ENCODE assay signal across 24 mouse cellular contexts in the genomic region with DNA sequence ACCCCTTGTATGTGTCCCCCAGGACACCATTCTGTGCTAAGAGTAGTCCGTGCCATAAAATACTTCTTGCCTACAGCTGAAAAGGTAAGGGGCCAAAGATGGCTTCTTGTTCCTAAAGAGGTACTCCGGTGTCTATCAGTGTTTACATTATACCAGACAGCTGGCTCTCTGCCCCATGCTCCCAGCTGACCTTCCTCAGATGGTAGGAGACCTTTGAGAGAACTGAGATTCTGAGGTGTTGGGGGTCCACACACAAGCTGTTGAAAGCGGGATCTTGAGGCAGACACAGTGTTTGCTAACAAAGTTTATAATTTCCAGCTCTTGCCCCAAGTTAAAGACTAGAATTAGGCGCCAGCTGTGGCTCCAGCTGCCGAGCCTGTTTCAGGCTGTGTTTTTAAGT. TPM values are rescaled to one million over a fixed set of nuclear protein-coding genes. Genes with fewer than 3 reads are reported as not detected.
DNase-seq lines count a peak whose midpoint lies in the region; ATAC-seq and TF ChIP-seq lines count a peak whose summit lies in the region.
"Had no signal": no experiment of that assay in that cellular context is flagged by ENCODE, and none has a peak within 500 bp of the region (broad histone marks: within the 10 kb centered on the region; RNA-seq: fewer than 3 reads in every experiment).

No protein-coding gene starts in this region.

- intact Hi-C loops in heart, postnatal 36 days (cut with DNase I) = no loop called here
- intact Hi-C loops in heart, postnatal 25 days (cut with DNase I) = no loop called here

- TF ChIP-seq CTCF in lung, embryonic 14.5 days (IDR thresholded peaks at IDR 0.05; ENCODE audit: low read depth) = no peak
- no peak for TF ChIP-seq CTCF in lung, postnatal 0 days (IDR thresholded peaks at IDR 0.05)

- WGBS in heart, embryonic 10.5 days = 45% methylated on average over 5 of the region's 5 CpGs
- 40% methylated on average over 5 of the region's 5 CpGs for WGBS in heart, embryonic 14.5 days
- WGBS in lung, embryonic 14.5 days = 12% methylated on average over 5 of the region's 5 CpGs
- 18% methylated on average over 5 of the region's 5 CpGs for WGBS in lung, postnatal 0 days

- H3K9ac ChIP-seq in heart, embryonic 14.5 days (ENCODE audit: low read length) = peak overlapping the region; percentile 8; the same call in 1 of the 2 replicates
- H3K9ac ChIP-seq in lung, embryonic 14.5 days = no peak overlapping the region
- H3K9ac ChIP-seq in lung, postnatal 0 days (replicated peaks; ENCODE audit: low read depth) = no peak overlapping the region
- H3K9ac ChIP-seq: embryonic facial prominence, embryonic 13.5 days; forebrain, embryonic 13.5 days; forebrain, postnatal 0 days; hindbrain, embryonic 15.5 days; kidney, embryonic 15.5 days had no signal

- H3K4me1 ChIP-seq in heart, embryonic 10.5 days = peaks cover 69% of the 10 kb centered on the region
- H3K4me1 ChIP-seq in heart, embryonic 14.5 days (ENCODE audit: control insufficient read depth in 2 of 2, insufficient read depth in 2 of 2, low read length in 2 of 2) = peaks cover 31 to 68% of the 10 kb centered on the region in 2 experiments
- peaks cover 6% of the 10 kb centered on the region; the same call in 1 of the 2 replicates for H3K4me1 ChIP-seq in lung, embryonic 14.5 days (ENCODE audit: insufficient read depth)
- peaks cover 4% of the 10 kb centered on the region; the same call in 1 of the 2 replicates for H3K4me1 ChIP-seq in lung, postnatal 0 days (ENCODE audit: insufficient read depth, low read depth, low read length)
- H3K4me1 ChIP-seq: forebrain, embryonic 13.5 days; hindbrain, embryonic 15.5 days had no signal

- peak overlapping the region; percentile 83 for H3K27ac ChIP-seq in heart, embryonic 10.5 days
- peak overlapping the region; percentile 51 to 94 for H3K27ac ChIP-seq in heart, embryonic 14.5 days (replicated peaks in 1 of 2; ENCODE audit: control insufficient read depth in 1 of 2, insufficient read depth in 1 of 2, low read depth in 2 of 2, low read length in 2 of 2)
- H3K27ac ChIP-seq in lung, embryonic 14.5 days (ENCODE audit: low read depth) = no peak overlapping the region
- no peak overlapping the region for H3K27ac ChIP-seq in lung, postnatal 0 days (ENCODE audit: low read length)
- H3K27ac ChIP-seq: embryonic facial prominence, embryonic 13.5 days; forebrain, embryonic 13.5 days; hindbrain, embryonic 15.5 days; kidney, embryonic 15.5 days had no signal

- no peak for ATAC-seq in heart, embryonic 14.5 days (ENCODE audit: insufficient number of reproducible peaks, insufficient read depth, low FRiP score, low read depth)
- ATAC-seq in lung, embryonic 14.5 days (ENCODE audit: insufficient read depth) = no peak
- no peak for ATAC-seq in lung, postnatal 0 days
- ATAC-seq: CD4-positive, CD25-positive, alpha-beta regulatory T cell, adult 4 months; forebrain, embryonic 13.5 days; forebrain, postnatal 0 days; intestine, embryonic 16.5 days had no signal

- TF ChIP-seq EP300 in lung, postnatal 0 days (IDR thresholded peaks at IDR 0.05) = no peak

- H3K9me3 ChIP-seq in heart, embryonic 10.5 days = no peaks in the 10 kb centered on the region
- no peaks in the 10 kb centered on the region for H3K9me3 ChIP-seq in heart, embryonic 14.5 days (ENCODE audit: control insufficient read depth, low read length)
- no peaks in the 10 kb centered on the region for H3K9me3 ChIP-seq in lung, embryonic 14.5 days (ENCODE audit: low read depth, low read length)
- no peaks in the 10 kb centered on the region for H3K9me3 ChIP-seq in lung, postnatal 0 days (ENCODE audit: low read length)
- H3K9me3 ChIP-seq: embryonic facial prominence, embryonic 13.5 days; forebrain, embryonic 13.5 days; hindbrain, embryonic 15.5 days; kidney, embryonic 15.5 days had no signal

- peak; percentile 33 for DNase-seq in embryo, embryonic 10 days (ENCODE audit: low spot score)
- DNase-seq in embryo, embryonic 10.5 days (ENCODE audit: low spot score) = no peak
- DNase-seq in heart, embryonic 10.5 days (ENCODE audit: low spot score) = no peak
- no peak for DNase-seq in heart, postnatal 36 days
- DNase-seq in heart, postnatal 25 days (ENCODE audit: low spot score) = no peak
- peak; percentile 33 for DNase-seq in lung, embryonic 14.5 days
- no peak for DNase-seq in lung, postnatal 0 days (ENCODE audit: low spot score)
- DNase-seq: adrenal gland, postnatal 14 days; B cell, adult 2 months; cerebellum, adult 11-12 months; cerebellum, adult 9-10 months; cerebellum, postnatal 25 days; forebrain, postnatal 0 days; gastrocnemius, postnatal 14 days; kidney, adult 2 months had no signal

- no peak overlapping the region; the same call in 1 of the 2 replicates for H3K4me3 ChIP-seq in heart, embryonic 10.5 days
- H3K4me3 ChIP-seq in heart, embryonic 14.5 days (ENCODE audit: control insufficient read depth in 1 of 2, insufficient read depth in 1 of 2, low read depth in 1 of 2, low read length in 2 of 2) = no peak overlapping the region
- H3K4me3 ChIP-seq in lung, embryonic 14.5 days (ENCODE audit: low read depth, low read length) = no peak overlapping the region
- no peak overlapping the region for H3K4me3 ChIP-seq in lung, postnatal 0 days (ENCODE audit: low read depth, low read length)
- H3K4me3 ChIP-seq: embryonic facial prominence, embryonic 13.5 days; forebrain, embryonic 13.5 days; hindbrain, embryonic 15.5 days; kidney, embryonic 15.5 days had no signal

- H3K27me3 ChIP-seq in heart, embryonic 10.5 days (ENCODE audit: insufficient read depth, poor library complexity, severe bottlenecking) = no peaks in the 10 kb centered on the region
- no peaks in the 10 kb centered on the region for H3K27me3 ChIP-seq in heart, embryonic 14.5 days (ENCODE audit: control insufficient read depth, insufficient read depth, low read length)
- no peaks in the 10 kb centered on the region for H3K27me3 ChIP-seq in lung, embryonic 14.5 days (ENCODE audit: insufficient read depth, low read length)
- H3K27me3 ChIP-seq in lung, postnatal 0 days (replicated peaks; ENCODE audit: insufficient read depth, low read length) = no peaks in the 10 kb centered on the region
- H3K27me3 ChIP-seq: embryonic facial prominence, embryonic 13.5 days; forebrain, embryonic 13.5 days; hindbrain, embryonic 15.5 days; kidney, embryonic 15.5 days had no signal

- no peaks in the 10 kb centered on the region for H3K36me3 ChIP-seq in heart, embryonic 10.5 days
- H3K36me3 ChIP-seq in heart, embryonic 14.5 days (ENCODE audit: control insufficient read depth, insufficient read depth, low read length) = no peaks in the 10 kb centered on the region
- no peaks in the 10 kb centered on the region for H3K36me3 ChIP-seq in lung, embryonic 14.5 days (ENCODE audit: insufficient read depth)
- no peaks in the 10 kb centered on the region for H3K36me3 ChIP-seq in lung, postnatal 0 days (ENCODE audit: insufficient read depth, low read length)
- H3K36me3 ChIP-seq: embryonic facial prominence, embryonic 13.5 days; hindbrain, embryonic 15.5 days; kidney, embryonic 15.5 days had no signal

- H3K4me2 ChIP-seq in heart, embryonic 14.5 days (ENCODE audit: low read length) = peak overlapping the region; percentile 22
- no peak overlapping the region for H3K4me2 ChIP-seq in lung, embryonic 14.5 days
- no peak overlapping the region for H3K4me2 ChIP-seq in lung, postnatal 0 days (replicated peaks; ENCODE audit: low read depth, low read length)
- H3K4me2 ChIP-seq: embryonic facial prominence, embryonic 13.5 days; forebrain, embryonic 13.5 days; hindbrain, embryonic 15.5 days; kidney, embryonic 15.5 days had no signal

RNA-seq across cellular contexts. Expression of a gene that starts 53.7 kb away (rescaled TPM):
- 27.0 and 50.0 TPM in 2 replicates for polyA plus RNA-seq in heart, embryonic 10.5 days (2016; fragmentation: Nextera tagmentation; extraction: Ambion mirVana)
- under 1 TPM; 0.24 to 0.28 TPM for total RNA-seq in heart, postnatal 36 days (2021)
- 46.3 and 51.9 TPM in 2 replicates for polyA plus RNA-seq in heart, embryonic 14.5 days (2014; fragmentation: Nextera tagmentation; extraction: Ambion mirVana)
- total RNA-seq in heart, postnatal 25 days (2021) = under 1 TPM; 0.36 to 0.65 TPM
- 1.8 and 1.9 TPM in 2 replicates for polyA plus RNA-seq in lung, embryonic 14.5 days (2014; fragmentation: Nextera tagmentation; extraction: Ambion mirVana)
- polyA plus RNA-seq in lung, postnatal 0 days (2015; fragmentation: Nextera tagmentation; extraction: Ambion mirVana) = 9.5 and 9.8 TPM in 2 replicates
- total RNA-seq: adrenal gland, adult 18-20 months; MEL had no signal
- polyA plus RNA-seq: CD4-positive, CD25-positive, alpha-beta regulatory T cell, adult 4 months had no signal

Comparison
In these comparisons a context has a peak if more than half of its experiments do, and no peak if none do; other contexts are left out.
1. DNase-seq: peak in embryo, embryonic 10 days (single experiment) and lung, embryonic 14.5 days (single experiment); none in embryo, embryonic 10.5 days (single experiment), heart, embryonic 10.5 days (single experiment), heart, postnatal 36 days (0 of 2), heart, postnatal 25 days (single experiment) and lung, postnatal 0 days (single experiment).
2. H3K27ac ChIP-seq: peak in heart, embryonic 10.5 days (single experiment) and heart, embryonic 14.5 days (2 of 2); none in lung, embryonic 14.5 days (single experiment) and lung, postnatal 0 days (single experiment).